Comparison of ENCODE assay signal across 13 mouse cellular contexts in genomic region chr12:12803602-12804001, GRCm38 (mm10).
"Had no signal": no experiment of that assay in that cellular context is flagged by ENCODE, and none has a peak within 500 bp of the region (broad histone marks: within the 10 kb centered on the region; RNA-seq: fewer than 3 reads in every experiment).

No protein-coding gene starts in this region.

- H3K4me2 ChIP-seq: limb, embryonic 13.5 days; liver, embryonic 11.5 days; liver, embryonic 15.5 days; lung, embryonic 14.5 days; midbrain, embryonic 11.5 days; neural tube, embryonic 12.5 days had no signal

- H3K4me1 ChIP-seq: limb, embryonic 13.5 days; liver, embryonic 15.5 days had no signal

- H3K9ac ChIP-seq: limb, embryonic 13.5 days; liver, embryonic 15.5 days; lung, embryonic 14.5 days; neural tube, embryonic 12.5 days had no signal

- H3K4me3 ChIP-seq: limb, embryonic 13.5 days; liver, embryonic 15.5 days; myocyte; neural tube, embryonic 12.5 days had no signal

- DNase-seq: kidney, postnatal 10 days; left cerebral cortex, postnatal 4 days; lung, embryonic 14.5 days; lung, postnatal 10 days; lung, postnatal 4 days; thymus, postnatal 4 days had no signal

- H3K27ac ChIP-seq: limb, embryonic 13.5 days; liver, embryonic 15.5 days; neural tube, embryonic 12.5 days; stomach, postnatal 0 days had no signal

- H3K36me3 ChIP-seq: limb, embryonic 13.5 days; liver, embryonic 15.5 days; neural tube, embryonic 12.5 days had no signal

- H3K27me3 ChIP-seq: limb, embryonic 13.5 days; liver, embryonic 15.5 days; neural tube, embryonic 12.5 days had no signal

- H3K9me3 ChIP-seq: limb, embryonic 13.5 days; liver, embryonic 15.5 days; neural tube, embryonic 12.5 days had no signal
